Mouse (Mus musculus) liver, embryonic 14.5 days (tissue): Measurements from ENCODE around the gene Dglucy.

ENCODE experiments used
- CTCF ChIP-seq: IDR thresholded peaks from 2 replicates; pipeline ENCODE4 v1.5.1; 2016; ENCODE audit warnings: antibody characterized with exemption, low read depth, control low read depth
- EP300 ChIP-seq: IDR thresholded peaks from 2 replicates; pipeline ENCODE4 v1.6.1; 2016; ENCODE audit warnings: antibody characterized with exemption, low read depth

DNA sequence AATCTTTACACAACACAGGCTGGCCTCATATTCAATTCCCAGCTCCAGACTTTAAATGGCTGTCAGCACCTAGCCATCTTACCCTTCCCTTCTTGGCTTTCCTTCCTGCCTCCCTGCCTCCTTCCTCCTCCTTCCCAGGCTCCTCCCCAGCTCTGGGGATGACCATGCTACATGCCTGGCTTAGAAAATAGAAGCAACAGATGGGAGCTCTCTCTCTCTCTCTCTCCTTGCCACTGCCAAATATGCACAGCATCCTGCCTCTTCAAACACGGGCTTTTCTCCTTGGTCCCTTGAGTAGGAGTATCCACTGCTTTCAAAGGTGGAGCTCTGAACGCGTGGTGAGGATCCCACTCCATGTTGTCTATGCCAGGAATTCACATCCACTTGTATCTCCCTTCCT is 8.1 kb upstream of the Dglucy start:
- TF ChIP-seq CTCF (no peak), EP300 (no peak)
